Mouse (Mus musculus): ENCODE data around the gene D630045J12Rik.

GRCm38 (mm10) chr6:38162825-38163504 lies 90.8 kb downstream of the D630045J12Rik start:
- TF ChIP-seq CTCF (IDR thresholded peaks at IDR 0.05): no peak
- TF ChIP-seq EP300 (IDR thresholded peaks at IDR 0.05): no peak

Data from lung, postnatal 0 days (tissue).